Mouse (Mus musculus) embryonic facial prominence, embryonic 10.5 days (tissue): Measurements from ENCODE around the gene Pygo1. TPM values are rescaled to one million over a fixed set of nuclear protein-coding genes. Genes with fewer than 3 reads are reported as not detected.

Source experiments
- polyA plus RNA-seq: library from polyadenylated mRNA; unstranded; fragments of >200 nt; fragmentation: Nextera tagmentation; extraction: Ambion mirVana; gene quantifications from 2 replicates; pipeline ENCODE4 v1.2.1, GENCODE M21; 2016

The Pygo1 gene
- polyA plus RNA-seq, 1 experiment from 2014 or later, result 7.3 TPM

Other genes starting within 250 kb of the Pygo1 start
- 9.5 and 15.1 TPM in 2 replicates for gene Prtg, start 118.8 kb upstream of the Pygo1 start, polyA plus RNA-seq
- gene Dyx1c1, start 33.1 kb downstream of the Pygo1 start, polyA plus RNA-seq, result 1.7 and 2.0 TPM in 2 replicates
- gene Gm44503, start 33.2 kb downstream of the Pygo1 start, polyA plus RNA-seq, result not detected in 2 replicates
- 15.1 and 16.1 TPM in 2 replicates for gene Ccpg1os, start 59.7 kb downstream of the Pygo1 start, polyA plus RNA-seq
- 14.1 and 17.1 TPM in 2 replicates for gene Ccpg1, start 59.8 kb downstream of the Pygo1 start, polyA plus RNA-seq
- gene Pigb, start 114.7 kb downstream of the Pygo1 start, polyA plus RNA-seq, result 15.0 and 17.4 TPM in 2 replicates
- gene Rab27a, start 119.2 kb downstream of the Pygo1 start, polyA plus RNA-seq, result 3.0 and 5.3 TPM in 2 replicates
- gene Khdc3, start 176.2 kb downstream of the Pygo1 start, polyA plus RNA-seq, result 0.26 TPM in 1 of 2 replicates, not detected in the other
- not detected in 2 replicates for gene Gm20509, start 176.8 kb downstream of the Pygo1 start, polyA plus RNA-seq
- gene Rsl24d1, start 187.8 kb downstream of the Pygo1 start, polyA plus RNA-seq, result 162 and 164 TPM in 2 replicates